Mouse (Mus musculus): ENCODE results near the gene Gm4969. TPM values are rescaled to one million over a fixed set of nuclear protein-coding genes. Genes with fewer than 3 reads are reported as not detected.
A peak's percentile ranks its signal among the peaks of the same experiment; 100 is the strongest.
"Not testable (repeated sequence)": the region's sequence is repeated elsewhere in the genome, so short reads cannot be mapped to it uniquely, and the experiment has no call there.

The Gm4969 gene
- polyA plus RNA-seq, 1 experiment from 2014 or later, result 5.8 TPM

DNA sequence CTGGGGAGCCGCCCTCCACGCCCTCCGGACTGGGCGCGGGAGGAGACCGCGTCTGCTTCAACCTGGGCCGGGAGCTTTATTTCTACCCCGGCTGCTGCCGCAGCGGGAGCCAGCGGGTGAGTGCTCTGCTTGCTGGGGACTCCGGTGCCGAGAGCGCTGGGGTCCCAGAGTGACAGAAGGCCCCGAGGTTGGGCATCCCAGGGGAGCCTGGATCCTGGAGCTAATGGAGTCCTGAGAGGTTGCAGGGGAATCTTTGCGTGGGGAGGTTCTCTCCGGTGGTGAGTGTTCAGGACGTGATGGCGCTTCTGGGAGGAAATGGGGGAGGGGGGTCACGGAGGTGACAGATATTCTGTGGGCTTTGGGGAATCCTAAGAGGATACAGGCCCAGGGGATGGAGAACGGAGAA is 41.6 kb downstream of the Gm4969 start:
- Histone ChIP-seq H3K36me3 (ENCODE audit: control insufficient read depth, insufficient read depth, low read length) (peaks cover 38% of the 10 kb centered on the region), H3K4me2 (ENCODE audit: low read length) (peak overlapping the region; percentile 95), H3K9ac (replicated peaks; ENCODE audit: low read length) (peak overlapping the region; percentile 96), H3K9me3 (ENCODE audit: control insufficient read depth, low read length) (no peaks in the 10 kb centered on the region), H3K4me3 (replicated peaks; ENCODE audit: low read depth, low read length) (peak overlapping the region; percentile 95), H3K27ac (replicated peaks; ENCODE audit: low read depth, low read length) (peak overlapping the region; percentile 82), H3K27me3 (ENCODE audit: control insufficient read depth, insufficient read depth, low read length) (no peaks in the 10 kb centered on the region), H3K4me1 (ENCODE audit: control insufficient read depth, insufficient read depth, low read length) (peaks cover 15% of the 10 kb centered on the region)
- WGBS, result under 1% methylated on average over 22 of the region's 22 CpGs
- DNase-seq (peak; percentile 47), ATAC-seq (ENCODE audit: low FRiP score, low TSS enrichment) (no peak)

DNA sequence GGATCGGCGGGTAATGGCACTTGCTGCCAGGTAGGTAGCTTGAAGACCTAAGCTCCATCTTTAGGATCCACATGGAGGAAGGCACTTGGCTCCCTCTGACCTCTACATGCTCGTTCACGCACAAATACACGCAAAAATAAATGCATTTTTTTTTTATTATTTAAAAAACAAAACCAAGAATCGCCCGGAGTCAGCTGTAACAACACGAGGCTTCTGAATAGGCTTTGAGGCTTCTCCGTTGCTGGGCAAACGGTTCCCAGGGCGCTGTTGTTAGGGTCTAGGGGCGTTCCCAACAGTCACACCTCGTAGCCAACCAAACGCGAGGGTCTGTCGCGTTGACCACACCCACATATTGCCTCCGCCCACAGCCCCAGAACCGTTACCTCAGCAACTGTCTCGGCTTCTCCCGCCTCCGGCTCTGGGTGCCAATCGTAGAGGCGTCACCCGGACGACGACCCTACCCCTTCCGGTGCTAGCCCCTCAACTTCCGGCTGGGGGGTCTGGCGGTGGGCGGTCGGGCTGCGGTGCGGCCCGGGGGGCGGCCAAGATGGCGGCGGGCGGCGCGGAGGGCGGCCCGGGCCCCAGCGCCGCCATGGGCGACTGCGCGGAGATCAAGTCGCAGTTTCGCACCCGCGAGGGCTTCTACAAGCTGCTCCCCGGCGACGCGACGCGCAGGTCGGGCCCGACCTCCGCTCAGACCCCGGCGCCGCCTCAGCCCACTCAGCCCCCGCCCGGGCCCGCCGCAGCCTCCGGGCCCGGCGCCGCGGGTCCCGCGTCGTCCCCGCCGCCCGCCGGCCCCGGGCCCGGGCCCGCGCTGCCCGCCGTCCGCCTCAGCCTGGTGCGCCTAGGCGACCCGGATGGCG is 42.2 kb downstream of the Gm4969 start, which contains the start of gene Dmwd:
Gene Dmwd, plus strand, starts transcription at position 505 of the 863 bp plus-strand sequence.
- peak; percentile 99 for ATAC-seq (ENCODE audit: low FRiP score, low TSS enrichment)
- Histone ChIP-seq H3K36me3 (ENCODE audit: control insufficient read depth, insufficient read depth, low read length) (peaks cover 32% of the 10 kb centered on the region), H3K9me3 (ENCODE audit: control insufficient read depth, low read length) (no peaks in the 10 kb centered on the region), H3K9ac (replicated peaks; ENCODE audit: low read length) (peak within 1 kb of the TSS; percentile 96), H3K4me1 (ENCODE audit: control insufficient read depth, insufficient read depth, low read length) (peaks cover 15% of the 10 kb centered on the region), H3K27ac (replicated peaks; ENCODE audit: low read depth, low read length) (peak within 1 kb of the TSS; percentile 82), H3K4me3 (replicated peaks; ENCODE audit: low read depth, low read length) (peak within 1 kb of the TSS; percentile 95), H3K27me3 (ENCODE audit: control insufficient read depth, insufficient read depth, low read length) (no peaks in the 10 kb centered on the region), H3K4me2 (ENCODE audit: low read length) (peak within 1 kb of the TSS; percentile 95)
- WGBS, result 1% methylated on average over 91 of the region's 91 CpGs
- DNase-seq, result peak; percentile 99

DNA sequence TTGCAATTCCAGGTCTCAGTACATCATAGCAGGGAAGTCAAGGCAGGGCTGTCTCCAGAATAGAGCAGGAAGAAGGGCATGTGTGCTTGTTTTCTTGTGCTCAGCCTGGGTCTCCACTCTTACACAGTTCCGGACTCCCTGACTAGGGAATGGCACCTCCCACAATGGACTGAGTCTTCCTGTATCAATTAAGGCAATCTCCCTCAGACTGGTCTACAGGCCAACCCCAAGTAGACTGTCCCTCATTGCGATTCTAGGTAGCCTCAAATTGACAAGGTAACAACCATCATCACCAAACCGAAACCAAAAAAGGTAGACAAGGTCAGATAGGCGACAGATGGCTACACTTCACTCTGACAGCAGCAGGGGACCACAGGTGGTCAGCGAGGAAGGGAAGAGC is 42.9 kb downstream of the Gm4969 start:
- Histone ChIP-seq H3K9me3 (ENCODE audit: control insufficient read depth, low read length) (no peaks in the 10 kb centered on the region), H3K9ac (replicated peaks; ENCODE audit: low read length) (no peak overlapping the region), H3K36me3 (ENCODE audit: control insufficient read depth, insufficient read depth, low read length) (peaks cover 25% of the 10 kb centered on the region), H3K4me1 (ENCODE audit: control insufficient read depth, insufficient read depth, low read length) (peaks cover 15% of the 10 kb centered on the region), H3K4me3 (replicated peaks; ENCODE audit: low read depth, low read length) (peak overlapping the region; percentile 95), H3K27ac (replicated peaks; ENCODE audit: low read depth, low read length) (peak overlapping the region; percentile 54; the same call in 1 of the 2 replicates), H3K4me2 (ENCODE audit: low read length) (peak overlapping the region; percentile 95), H3K27me3 (ENCODE audit: control insufficient read depth, insufficient read depth, low read length) (no peaks in the 10 kb centered on the region)
- ATAC-seq (ENCODE audit: low FRiP score, low TSS enrichment), result no peak
- DNase-seq, result no peak
- WGBS, result 64% methylated on average over 5 of the region's 5 CpGs

DNA sequence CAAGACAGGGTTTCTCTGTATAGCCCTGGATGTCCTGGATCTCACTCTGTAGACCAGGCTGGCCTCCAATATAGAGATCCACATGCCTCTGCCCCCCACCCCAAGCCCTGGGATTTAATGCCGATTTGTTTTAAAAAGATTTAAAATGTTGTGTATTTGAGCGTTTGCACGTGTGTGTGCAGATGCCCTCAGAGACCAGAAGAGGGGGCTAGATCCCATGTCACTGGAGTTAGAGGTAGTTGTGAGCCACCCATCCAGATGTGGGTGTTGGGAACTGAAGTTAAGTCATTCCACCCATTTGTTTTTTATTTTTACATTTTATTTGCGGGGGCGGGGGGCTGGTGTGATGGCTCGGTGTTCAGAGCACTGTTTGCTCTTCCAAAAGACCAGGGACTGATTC is 43.7 kb downstream of the Gm4969 start:
- 97% methylated on average over 6 of the region's 6 CpGs for WGBS

DNA sequence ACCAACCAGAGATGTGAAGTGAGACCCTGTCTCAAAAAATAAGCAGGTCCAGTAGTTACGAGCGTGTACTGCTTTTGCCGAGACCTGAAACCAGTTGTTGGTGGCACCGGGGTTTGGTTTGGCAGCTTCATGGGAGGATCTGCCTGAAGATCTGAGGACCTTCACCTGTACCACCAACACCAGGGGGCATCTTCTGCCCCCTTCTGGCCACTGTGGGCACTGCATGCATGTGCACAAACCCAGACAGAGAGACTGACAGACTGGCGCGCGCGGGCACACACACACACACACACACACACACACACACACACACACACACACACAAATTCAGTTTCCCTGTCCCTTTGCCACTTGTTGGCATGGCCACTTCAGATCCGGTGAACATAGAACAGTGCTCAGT is 44.7 kb downstream of the Gm4969 start:
- no peak for ATAC-seq (ENCODE audit: low FRiP score, low TSS enrichment)

More for the DNA sequence above, 43.7 kb downstream of the Gm4969 start:
- H3K4me2 ChIP-seq (ENCODE audit: low read length), result no peak overlapping the region
- H3K4me1 ChIP-seq (ENCODE audit: control insufficient read depth, insufficient read depth, low read length), result peaks cover 15% of the 10 kb centered on the region
- no peaks in the 10 kb centered on the region for H3K9me3 ChIP-seq (ENCODE audit: control insufficient read depth, low read length)
- H3K36me3 ChIP-seq (ENCODE audit: control insufficient read depth, insufficient read depth, low read length), result peaks cover 17% of the 10 kb centered on the region
- ATAC-seq (ENCODE audit: low FRiP score, low TSS enrichment) (no peak), DNase-seq (no peak)
- no peak overlapping the region for H3K9ac ChIP-seq (replicated peaks; ENCODE audit: low read length)
- H3K27ac ChIP-seq (replicated peaks; ENCODE audit: low read depth, low read length), result no peak overlapping the region
- no peaks in the 10 kb centered on the region for H3K27me3 ChIP-seq (ENCODE audit: control insufficient read depth, insufficient read depth, low read length)
- H3K4me3 ChIP-seq (replicated peaks; ENCODE audit: low read depth, low read length), result no peak overlapping the region

DNA sequence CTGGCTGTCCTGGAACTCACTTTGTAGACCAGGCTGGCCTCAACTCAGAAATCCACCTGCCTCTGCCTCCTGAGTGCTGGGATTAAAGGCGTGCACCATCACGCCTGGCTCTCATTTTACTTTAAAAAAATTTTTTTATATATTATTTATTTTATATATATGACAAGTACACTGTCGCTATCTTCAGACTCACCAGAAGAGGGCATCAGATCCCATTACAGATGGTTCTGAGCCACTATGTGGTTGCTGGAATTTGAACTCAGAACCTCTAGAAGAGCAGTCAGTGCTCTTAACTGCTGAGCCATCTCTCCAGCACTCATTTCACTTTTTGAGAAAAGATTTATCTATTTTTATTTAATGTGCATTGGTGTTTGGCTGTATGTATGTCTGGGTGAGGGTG is 47.1 kb downstream of the Gm4969 start:
- H3K4me3 ChIP-seq (replicated peaks; ENCODE audit: low read depth, low read length); H3K27ac ChIP-seq (replicated peaks; ENCODE audit: low read depth, low read length); H3K36me3 ChIP-seq (ENCODE audit: control insufficient read depth, insufficient read depth, low read length); H3K27me3 ChIP-seq (ENCODE audit: control insufficient read depth, insufficient read depth, low read length); H3K9me3 ChIP-seq (ENCODE audit: control insufficient read depth, low read length); ATAC-seq (ENCODE audit: low FRiP score, low TSS enrichment); H3K4me1 ChIP-seq (ENCODE audit: control insufficient read depth, insufficient read depth, low read length); H3K4me2 ChIP-seq (ENCODE audit: low read length); DNase-seq; H3K9ac ChIP-seq (replicated peaks; ENCODE audit: low read length): not testable (repeated sequence)
- WGBS, result 61% methylated on average over 3 of the region's 3 CpGs

More for the DNA sequence above, 44.7 kb downstream of the Gm4969 start:
- Histone ChIP-seq H3K36me3 (ENCODE audit: control insufficient read depth, insufficient read depth, low read length) (peaks cover 7% of the 10 kb centered on the region), H3K9me3 (ENCODE audit: control insufficient read depth, low read length) (no peaks in the 10 kb centered on the region), H3K4me2 (ENCODE audit: low read length) (no peak overlapping the region), H3K4me3 (replicated peaks; ENCODE audit: low read depth, low read length) (no peak overlapping the region), H3K4me1 (ENCODE audit: control insufficient read depth, insufficient read depth, low read length) (peaks cover 15% of the 10 kb centered on the region), H3K27me3 (ENCODE audit: control insufficient read depth, insufficient read depth, low read length) (no peaks in the 10 kb centered on the region), H3K27ac (replicated peaks; ENCODE audit: low read depth, low read length) (no peak overlapping the region), H3K9ac (replicated peaks; ENCODE audit: low read length) (no peak overlapping the region)
- 81% methylated on average over 9 of the region's 9 CpGs for WGBS
- DNase-seq, result no peak

DNA sequence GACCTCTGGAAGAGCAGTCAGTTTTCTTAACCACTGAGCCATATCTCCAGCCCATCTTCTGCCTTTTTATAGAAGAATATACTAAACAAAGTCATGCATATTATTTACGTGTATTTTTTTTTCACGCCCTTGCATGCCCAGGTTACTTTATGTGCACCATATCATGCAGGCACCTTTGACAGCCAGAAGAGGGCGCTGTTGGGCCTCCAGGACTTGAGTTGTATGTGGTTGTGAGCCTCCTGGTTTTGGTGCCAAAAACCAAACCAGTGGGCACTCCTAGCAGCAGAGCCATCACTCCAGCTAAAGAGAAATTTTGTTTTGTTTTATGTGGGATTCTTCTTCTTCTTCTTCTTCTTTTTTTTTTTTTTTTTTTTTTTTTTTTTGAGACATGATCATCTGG is 48.7 kb downstream of the Gm4969 start:
- H3K27me3 ChIP-seq (ENCODE audit: control insufficient read depth, insufficient read depth, low read length), result peaks cover 12% of the 10 kb centered on the region; the same call in 1 of the 2 replicates
- H3K9me3 ChIP-seq (ENCODE audit: control insufficient read depth, low read length), result no peaks in the 10 kb centered on the region
- H3K9ac ChIP-seq (replicated peaks; ENCODE audit: low read length), result no peak overlapping the region
- ATAC-seq (ENCODE audit: low FRiP score, low TSS enrichment) (no peak), DNase-seq (peak; percentile 18)
- H3K4me1 ChIP-seq (ENCODE audit: control insufficient read depth, insufficient read depth, low read length), result no peaks in the 10 kb centered on the region
- H3K4me3 ChIP-seq (replicated peaks; ENCODE audit: low read depth, low read length), result no peak overlapping the region
- H3K36me3 ChIP-seq (ENCODE audit: control insufficient read depth, insufficient read depth, low read length), result no peaks in the 10 kb centered on the region
- H3K27ac ChIP-seq (replicated peaks; ENCODE audit: low read depth, low read length), result no peak overlapping the region
- no peak overlapping the region for H3K4me2 ChIP-seq (ENCODE audit: low read length)
- 48% methylated on average over 3 of the region's 3 CpGs for WGBS

DNA sequence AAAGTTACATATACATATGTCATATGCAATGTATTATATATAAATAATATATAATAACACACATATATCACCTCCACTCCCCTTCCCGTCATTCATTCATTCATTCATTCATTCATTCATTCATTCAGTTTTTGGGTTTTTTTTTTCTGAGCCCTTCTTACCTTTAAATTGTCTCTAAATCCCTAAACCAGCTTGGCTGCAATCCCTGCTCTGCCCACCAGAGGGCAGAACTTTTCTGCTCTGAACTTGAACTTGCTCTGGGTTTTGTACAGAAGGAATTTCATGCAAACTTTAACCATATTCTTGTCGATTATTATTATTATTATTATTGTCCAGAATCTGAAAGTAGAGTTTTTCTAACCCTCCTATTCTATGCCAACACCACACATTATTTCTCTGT is 49.5 kb downstream of the Gm4969 start:
- 5% methylated on average over 2 of the region's 2 CpGs for WGBS
- H3K27ac ChIP-seq (replicated peaks; ENCODE audit: low read depth, low read length), result no peak overlapping the region
- H3K27me3 ChIP-seq (ENCODE audit: control insufficient read depth, insufficient read depth, low read length), result peaks cover 12% of the 10 kb centered on the region; the same call in 1 of the 2 replicates
- no peaks in the 10 kb centered on the region for H3K36me3 ChIP-seq (ENCODE audit: control insufficient read depth, insufficient read depth, low read length)
- H3K4me3 ChIP-seq (replicated peaks; ENCODE audit: low read depth, low read length), result no peak overlapping the region
- H3K4me2 ChIP-seq (ENCODE audit: low read length), result no peak overlapping the region
- no peaks in the 10 kb centered on the region for H3K9me3 ChIP-seq (ENCODE audit: control insufficient read depth, low read length)
- peak; percentile 87 for DNase-seq
- no peaks in the 10 kb centered on the region for H3K4me1 ChIP-seq (ENCODE audit: control insufficient read depth, insufficient read depth, low read length)
- no peak overlapping the region for H3K9ac ChIP-seq (replicated peaks; ENCODE audit: low read length)
- ATAC-seq (ENCODE audit: low FRiP score, low TSS enrichment), result no peak

DNA sequence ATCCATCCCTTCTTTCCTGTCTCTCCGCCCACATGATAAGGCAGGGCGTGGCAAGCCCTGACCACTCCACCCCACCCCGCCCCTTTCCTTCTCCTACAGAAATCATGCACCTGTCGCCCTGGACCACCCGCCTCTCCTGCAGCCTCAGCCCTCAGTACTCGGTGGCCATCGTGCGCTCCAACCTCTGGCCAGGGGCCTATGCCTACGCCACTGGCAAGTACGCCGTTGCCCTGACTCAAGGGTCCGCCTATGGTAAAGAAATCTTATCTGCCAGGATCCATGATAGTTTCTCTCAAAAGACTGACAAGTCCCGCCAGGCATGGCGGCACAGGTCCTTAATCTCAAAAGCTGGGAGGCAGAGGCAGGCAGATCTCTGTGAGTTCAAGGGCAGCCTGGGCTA is 50.2 kb downstream of the Gm4969 start:
- H3K4me3 ChIP-seq (replicated peaks; ENCODE audit: low read depth, low read length), result no peak overlapping the region
- H3K4me1 ChIP-seq (ENCODE audit: control insufficient read depth, insufficient read depth, low read length), result no peaks in the 10 kb centered on the region
- DNase-seq (no peak), ATAC-seq (ENCODE audit: low FRiP score, low TSS enrichment) (no peak)
- H3K27ac ChIP-seq (replicated peaks; ENCODE audit: low read depth, low read length), result no peak overlapping the region
- peaks cover 12% of the 10 kb centered on the region; the same call in 1 of the 2 replicates for H3K27me3 ChIP-seq (ENCODE audit: control insufficient read depth, insufficient read depth, low read length)
- no peak overlapping the region for H3K4me2 ChIP-seq (ENCODE audit: low read length)
- 67% methylated on average over 14 of the region's 14 CpGs for WGBS
- no peaks in the 10 kb centered on the region for H3K36me3 ChIP-seq (ENCODE audit: control insufficient read depth, insufficient read depth, low read length)
- no peak overlapping the region for H3K9ac ChIP-seq (replicated peaks; ENCODE audit: low read length)
- no peaks in the 10 kb centered on the region for H3K9me3 ChIP-seq (ENCODE audit: control insufficient read depth, low read length)
